Mouse (Mus musculus) brain, embryonic 14.5 days (tissue): ENCODE measurements around the gene Reg4. TPM values are rescaled to one million over a fixed set of nuclear protein-coding genes. Genes with fewer than 3 reads are reported as not detected.

Source experiments
- DNase-seq: peaks from one replicate; pipeline ENCODE4 v3.0.0-alpha.2; 2011; ENCODE audit warnings: low read depth
- CTCF ChIP-seq: fragments of 200-500 bp; IDR thresholded peaks from 2 replicates; pipeline ENCODE4 v1.5.1; 2012; ENCODE audit warnings: inconsistent platforms, mild to moderate bottlenecking, moderate library complexity, borderline replicate concordance; ENCODE audit not compliant: insufficient read depth, insufficient read length; ENCODE audit errors: extremely low read depth
- POLR2A ChIP-seq: fragments of 200-500 bp; IDR thresholded peaks from 2 replicates; pipeline ENCODE4 v1.6.1; 2012; ENCODE audit warnings: mild to moderate bottlenecking, inconsistent platforms, borderline replicate concordance; ENCODE audit not compliant: poor library complexity, insufficient read depth, insufficient read length, severe bottlenecking; ENCODE audit errors: extremely low read depth
- polyA plus RNA-seq: library from polyadenylated mRNA; depleted of rRNA; stranded (reverse); fragments of >200 nt; gene quantifications from 2 replicates; pipeline ENCODE4 v1.2.3, GENCODE M21; 2012

The Reg4 gene
- polyA plus RNA-seq, 1 experiment, result not detected

GRCm38 (mm10) chr3:98223783-98224580 lies 2.0 kb downstream of the Reg4 start:
- DNase-seq, result peak; percentile 86
- TF ChIP-seq CTCF, result peak; percentile 83
- TF ChIP-seq POLR2A, result no peak

DNA sequence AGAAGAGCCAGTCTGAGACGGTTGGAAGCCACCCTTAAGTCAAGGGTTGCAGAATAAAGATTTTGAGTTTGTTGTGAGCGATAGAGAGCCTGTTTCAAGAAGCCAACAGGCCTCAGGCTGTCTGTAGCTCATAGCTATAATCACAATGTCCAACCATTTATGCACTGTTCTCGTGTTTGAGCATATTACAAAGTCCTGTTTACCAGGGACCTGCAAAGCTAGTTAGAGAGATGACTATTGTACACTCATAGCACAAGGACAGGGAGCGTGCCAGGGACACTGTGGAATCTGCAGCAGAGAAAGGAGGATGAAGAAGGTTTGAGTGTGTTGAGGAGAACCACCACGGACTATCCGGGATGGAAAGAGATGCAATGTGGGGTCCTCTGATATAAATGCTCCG lies 3.0 kb downstream of the Reg4 start:
- TF ChIP-seq CTCF (no peak), POLR2A (no peak)

GRCm38 (mm10) chr3:98225746-98226145 lies 3.8 kb downstream of the Reg4 start:
- no peak for TF ChIP-seq POLR2A
- DNase-seq, result no peak

More for the DNA sequence above, 3.0 kb downstream of the Reg4 start:
- no peak for DNase-seq

GRCm38 (mm10) chr3:98226988-98227610 lies 5.1 kb downstream of the Reg4 start:
- peak; percentile 80 for DNase-seq
- TF ChIP-seq POLR2A (no peak), CTCF (peak; percentile 91)

DNA sequence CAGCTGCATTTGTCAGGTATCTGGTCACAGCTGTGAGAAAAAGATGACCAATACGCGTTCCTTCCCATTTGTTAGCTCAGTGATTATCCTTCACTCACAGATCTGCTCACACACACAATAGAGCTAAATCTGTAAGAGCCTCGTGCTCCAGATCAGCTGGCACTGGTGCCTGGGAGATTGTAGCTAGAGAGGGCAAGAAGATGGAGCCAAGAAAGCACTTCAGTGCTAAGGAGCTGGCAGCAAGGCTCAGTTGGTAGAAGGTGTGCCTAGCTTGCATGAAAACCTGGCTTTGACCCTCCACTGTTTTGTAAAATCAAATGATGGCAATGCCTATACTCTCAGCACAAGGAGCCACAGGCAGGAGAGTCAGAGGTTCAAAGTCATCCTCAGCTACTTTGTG lies 5.8 kb downstream of the Reg4 start:
- TF ChIP-seq POLR2A, result no peak
- TF ChIP-seq CTCF, result no peak
- DNase-seq, result peak; percentile 22

GRCm38 (mm10) chr3:98229943-98230342 lies 8.0 kb downstream of the Reg4 start:
- TF ChIP-seq POLR2A (no peak), CTCF (no peak)
- DNase-seq, result no peak

DNA sequence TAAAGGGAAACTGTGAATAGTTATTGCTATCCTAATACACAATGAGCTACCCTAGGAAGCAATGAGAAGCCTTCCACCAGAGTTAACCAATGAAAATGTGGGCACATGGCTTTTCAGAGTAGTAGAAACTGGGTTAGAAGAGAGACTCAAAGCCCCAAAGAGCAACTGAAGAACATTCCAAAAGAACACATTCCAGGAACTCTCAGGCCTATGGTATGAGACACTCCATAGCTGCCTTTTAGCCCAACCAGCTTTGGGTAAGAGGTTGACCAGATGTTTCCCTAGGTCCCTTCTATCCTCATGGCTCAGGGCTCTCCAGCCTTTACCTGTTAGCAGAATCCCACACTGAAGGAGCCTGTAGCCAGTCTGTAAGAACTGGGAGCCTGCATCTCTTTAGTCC lies 11.5 kb downstream of the Reg4 start:
- no peak for DNase-seq
- TF ChIP-seq POLR2A (no peak), CTCF (no peak)

DNA sequence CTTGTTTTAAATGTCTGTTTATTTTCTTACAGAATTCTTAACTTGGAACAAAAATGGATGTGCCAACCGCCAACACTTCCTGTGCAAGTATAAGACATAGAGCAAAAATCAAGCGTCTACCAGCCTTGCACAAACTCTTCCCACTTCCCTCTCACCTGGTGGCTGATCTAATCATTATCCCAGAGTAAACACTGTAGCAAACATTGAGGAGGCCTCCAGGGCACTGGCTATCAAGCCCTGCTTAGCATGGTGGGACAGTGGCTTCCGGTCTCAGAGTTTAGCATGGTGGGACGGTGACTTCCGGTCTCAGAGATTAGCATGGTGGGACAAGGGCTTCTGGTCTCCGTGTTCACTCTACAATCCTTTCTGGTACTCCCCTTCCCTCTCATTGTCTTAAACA lies 14.3 kb downstream of the Reg4 start:
- TF ChIP-seq CTCF (no peak), POLR2A (no peak)

GRCm38 (mm10) chr3:98237240-98237639 lies 15.3 kb downstream of the Reg4 start:
- no peak for TF ChIP-seq POLR2A
- TF ChIP-seq CTCF, result no peak
- DNase-seq, result no peak

More for the DNA sequence above, 14.3 kb downstream of the Reg4 start:
- no peak for DNase-seq

GRCm38 (mm10) chr3:98238150-98238549 lies 16.2 kb downstream of the Reg4 start:
- peak; percentile 13 for DNase-seq
- TF ChIP-seq CTCF, result no peak
- no peak for TF ChIP-seq POLR2A

- no peak for DNase-seq
These were observed 20.1 kb downstream of the Reg4 start for GRCm38 (mm10) chr3:98242051-98242450.

More at GRCm38 (mm10) chr3:98242051-98242450, 20.1 kb downstream of the Reg4 start:
- TF ChIP-seq CTCF (no peak), POLR2A (no peak)
